Mouse (Mus musculus): ENCODE measurements around the gene Exd2. TPM values are rescaled to one million over a fixed set of nuclear protein-coding genes. Genes with fewer than 3 reads are reported as not detected.
A peak's percentile ranks its signal among the peaks of the same experiment; 100 is the strongest.

The Exd2 gene
- polyA plus RNA-seq, 1 experiment from 2014 or later: 53.7 TPM

DNA sequence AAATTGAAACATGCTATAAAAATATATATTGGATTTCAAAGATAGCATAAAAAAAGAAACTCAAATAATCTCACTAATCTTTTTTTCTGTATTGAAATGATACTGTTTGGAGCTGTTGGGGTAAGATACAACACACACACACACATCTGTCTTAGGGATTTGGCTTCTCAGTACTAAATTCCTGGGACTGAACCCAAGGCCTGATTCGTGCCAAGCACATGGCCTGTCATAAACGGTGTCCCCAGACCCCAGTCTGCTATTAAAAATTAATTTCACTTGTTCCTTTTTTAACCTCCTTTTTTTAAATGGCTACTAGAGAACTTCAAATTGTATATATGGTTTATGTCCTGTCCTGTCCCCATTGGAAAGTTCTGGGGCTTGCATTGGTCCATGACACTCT is 67.2 kb downstream of the Exd2 start:
- H3K9ac ChIP-seq (replicated peaks): no peak overlapping the region

DNA sequence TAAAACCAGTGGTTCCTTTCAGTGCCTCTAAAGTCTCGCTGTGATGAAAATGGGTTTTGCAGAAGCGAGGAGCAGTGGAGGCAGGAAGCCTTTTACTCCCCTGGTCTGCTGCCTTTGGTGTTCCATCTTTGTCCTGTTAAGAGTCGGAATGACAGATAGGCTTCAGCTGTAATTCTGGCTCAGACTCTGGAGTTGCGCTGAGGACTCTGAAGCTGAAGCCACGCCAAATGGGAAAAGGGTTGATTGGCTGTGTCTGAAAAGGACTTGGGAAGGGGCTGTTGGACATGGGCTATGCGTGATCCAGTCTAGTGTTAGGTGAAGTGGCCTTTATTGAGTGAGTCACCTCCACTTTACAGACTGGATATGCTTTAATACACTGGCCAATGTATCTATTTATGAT is 67.7 kb downstream of the Exd2 start:
- 84% methylated on average over 6 of the region's 6 CpGs for WGBS
- Histone ChIP-seq H3K4me2 (replicated peaks) (no peak overlapping the region), H3K36me3 (no peaks in the 10 kb centered on the region), H3K9ac (replicated peaks) (no peak overlapping the region), H3K4me1 (peaks cover 26% of the 10 kb centered on the region), H3K27ac (replicated peaks) (no peak overlapping the region), H3K27me3 (no peaks in the 10 kb centered on the region), H3K4me3 (no peak overlapping the region), H3K9me3 (no peaks in the 10 kb centered on the region)
- ATAC-seq (ENCODE audit: low FRiP score, low read depth): no peak

More for the DNA sequence above, 67.2 kb downstream of the Exd2 start:
- Histone ChIP-seq H3K27me3 (no peaks in the 10 kb centered on the region), H3K4me1 (peaks cover 32% of the 10 kb centered on the region), H3K36me3 (no peaks in the 10 kb centered on the region), H3K27ac (replicated peaks) (no peak overlapping the region), H3K4me2 (replicated peaks) (no peak overlapping the region), H3K9me3 (no peaks in the 10 kb centered on the region), H3K4me3 (no peak overlapping the region)
- no peak for ATAC-seq (ENCODE audit: low FRiP score, low read depth)
- 82% methylated on average over 2 of the region's 2 CpGs for WGBS

DNA sequence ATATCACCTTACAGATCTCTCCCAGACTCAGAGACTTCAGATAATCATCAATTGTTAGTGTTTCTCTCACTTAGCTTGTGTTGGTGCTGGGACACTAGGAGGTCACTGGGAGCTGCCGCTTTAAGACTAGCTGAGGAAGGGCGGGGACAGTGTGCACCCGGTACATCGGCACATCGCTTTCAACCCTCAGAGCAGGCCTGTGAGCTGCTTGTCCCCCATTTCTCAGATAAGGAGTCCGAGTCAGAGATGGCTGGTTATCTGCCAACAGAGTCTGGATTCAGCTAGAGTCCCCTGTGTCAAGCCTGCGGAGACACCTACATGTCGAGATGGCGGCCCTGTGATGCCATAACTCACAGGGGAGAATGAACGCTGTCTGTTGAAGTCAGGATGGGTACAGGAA is 68.7 kb downstream of the Exd2 start:
- Histone ChIP-seq H3K9me3 (no peaks in the 10 kb centered on the region), H3K36me3 (no peaks in the 10 kb centered on the region), H3K9ac (replicated peaks) (no peak overlapping the region), H3K4me1 (peaks cover 16% of the 10 kb centered on the region), H3K4me3 (no peak overlapping the region), H3K27ac (replicated peaks) (no peak overlapping the region), H3K4me2 (replicated peaks) (no peak overlapping the region), H3K27me3 (no peaks in the 10 kb centered on the region)
- ATAC-seq (ENCODE audit: low FRiP score, low read depth): no peak
- WGBS: 86% methylated on average over 10 of the region's 10 CpGs

DNA sequence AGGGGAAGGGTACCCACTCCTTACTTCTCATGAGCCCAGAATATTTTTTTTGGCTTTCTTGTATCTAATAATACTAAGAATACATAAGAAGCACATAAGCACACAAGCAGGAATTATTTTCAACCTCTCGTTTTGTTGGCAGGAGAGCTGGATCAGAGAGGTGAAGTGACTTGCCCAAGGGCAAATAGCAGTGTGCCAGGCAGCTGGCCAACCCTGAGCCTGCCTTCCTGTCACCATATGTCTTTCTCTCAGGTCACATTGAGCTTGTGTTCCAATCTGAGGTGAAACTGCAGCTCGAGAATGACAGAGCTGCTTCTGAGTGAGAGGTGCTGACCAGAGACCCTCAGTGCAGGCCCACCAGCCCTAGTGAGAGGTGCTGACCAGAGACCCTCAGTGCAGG is 71.0 kb downstream of the Exd2 start:
- H3K9me3 ChIP-seq: no peaks in the 10 kb centered on the region
- no peak overlapping the region for H3K9ac ChIP-seq (replicated peaks)
- H3K27me3 ChIP-seq: no peaks in the 10 kb centered on the region
- ATAC-seq (ENCODE audit: low FRiP score, low read depth): no peak
- H3K36me3 ChIP-seq: no peaks in the 10 kb centered on the region
- WGBS: 75% methylated on average over 2 of the region's 2 CpGs
- no peak overlapping the region for H3K27ac ChIP-seq (replicated peaks)
- no peak overlapping the region for H3K4me3 ChIP-seq
- no peaks in the 10 kb centered on the region for H3K4me1 ChIP-seq
- no peak overlapping the region for H3K4me2 ChIP-seq (replicated peaks)

DNA sequence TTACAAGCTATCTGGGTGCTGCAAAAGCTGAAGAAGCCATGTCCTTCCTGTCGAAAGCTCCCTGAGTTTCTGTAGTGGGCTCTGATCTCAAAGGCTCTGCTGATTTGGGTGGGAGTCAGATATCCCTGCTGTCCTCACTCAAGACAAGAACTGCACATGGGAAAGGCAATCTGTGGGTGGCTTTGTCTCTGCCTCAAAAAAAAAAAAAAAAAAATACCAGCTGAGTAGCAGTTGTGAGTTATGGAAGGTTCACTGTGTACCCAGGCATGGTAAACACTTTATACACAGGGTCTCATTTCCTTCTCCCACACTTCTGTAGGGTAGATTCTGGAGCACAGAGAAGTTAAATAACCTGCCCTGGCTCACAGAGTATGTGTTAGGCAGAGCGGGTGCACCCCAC is 74.4 kb downstream of the Exd2 start:
- no peaks in the 10 kb centered on the region for H3K36me3 ChIP-seq
- H3K4me3 ChIP-seq: no peak overlapping the region
- H3K9me3 ChIP-seq: no peaks in the 10 kb centered on the region
- H3K4me2 ChIP-seq (replicated peaks): no peak overlapping the region
- no peak for ATAC-seq (ENCODE audit: low FRiP score, low read depth)
- no peak overlapping the region for H3K27ac ChIP-seq (replicated peaks)
- H3K4me1 ChIP-seq: no peaks in the 10 kb centered on the region
- no peaks in the 10 kb centered on the region for H3K27me3 ChIP-seq
- 84% methylated on average over 2 of the region's 2 CpGs for WGBS
- H3K9ac ChIP-seq (replicated peaks): no peak overlapping the region

DNA sequence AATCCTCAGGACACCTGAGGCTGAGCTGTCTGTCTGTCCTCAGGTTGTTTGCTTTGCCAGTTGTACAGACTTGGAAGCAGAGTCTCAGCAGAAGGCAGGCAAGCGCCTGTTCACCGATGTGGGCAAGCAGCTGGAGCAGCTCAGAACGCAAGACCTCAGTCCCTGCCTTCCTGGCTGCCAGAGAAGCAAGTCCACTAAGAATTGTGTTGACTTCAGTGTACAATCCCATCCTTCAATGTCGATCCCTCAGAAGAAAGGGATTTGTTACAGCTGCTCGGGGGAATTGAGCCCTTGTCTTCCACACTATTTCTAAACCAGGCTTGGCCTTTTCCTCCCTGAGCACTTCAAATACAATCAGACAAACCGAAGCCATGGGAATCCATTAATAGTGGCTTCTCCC is 75.4 kb downstream of the Exd2 start:
- Histone ChIP-seq H3K27me3 (peaks cover under 1% of the 10 kb centered on the region; the same call in 1 of the 2 replicates), H3K4me1 (no peaks in the 10 kb centered on the region), H3K27ac (replicated peaks) (no peak overlapping the region), H3K36me3 (no peaks in the 10 kb centered on the region), H3K9ac (replicated peaks) (no peak overlapping the region), H3K9me3 (no peaks in the 10 kb centered on the region), H3K4me2 (replicated peaks) (no peak overlapping the region), H3K4me3 (no peak overlapping the region)
- ATAC-seq (ENCODE audit: low FRiP score, low read depth): no peak
- 69% methylated on average over 6 of the region's 6 CpGs for WGBS

DNA sequence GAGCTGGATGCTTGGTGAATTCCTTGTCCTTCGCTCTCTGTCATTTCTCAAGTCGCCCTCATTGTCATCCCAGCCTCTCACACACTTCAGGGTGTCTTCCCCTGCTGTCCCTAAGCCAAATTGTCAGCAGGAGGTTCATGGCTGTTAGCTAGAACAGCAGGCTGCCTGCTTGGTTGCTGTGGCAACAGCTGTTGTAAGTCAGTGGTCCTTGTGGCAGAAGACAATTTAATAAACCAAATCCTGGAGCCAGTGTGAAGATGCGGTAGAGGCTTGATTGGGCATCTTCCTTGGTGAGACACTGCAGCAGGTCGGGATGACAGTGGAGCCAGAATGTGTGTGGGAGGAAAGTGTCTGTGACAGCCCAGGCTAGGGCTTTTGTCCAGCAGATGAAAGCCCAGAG is 82.4 kb downstream of the Exd2 start:
- no peak overlapping the region for H3K9ac ChIP-seq (replicated peaks)
- H3K36me3 ChIP-seq: no peaks in the 10 kb centered on the region
- no peaks in the 10 kb centered on the region for H3K9me3 ChIP-seq
- no peak for ATAC-seq (ENCODE audit: low FRiP score, low read depth)
- peak overlapping the region; percentile 36; the same call in 1 of the 2 replicates for H3K27ac ChIP-seq (replicated peaks)
- 5% methylated on average over 4 of the region's 4 CpGs for WGBS
- H3K27me3 ChIP-seq: peaks cover 9% of the 10 kb centered on the region; the same call in 1 of the 2 replicates
- peaks cover 12% of the 10 kb centered on the region for H3K4me1 ChIP-seq
- no peak overlapping the region for H3K4me3 ChIP-seq
- H3K4me2 ChIP-seq (replicated peaks): no peak overlapping the region; the same call in 1 of the 2 replicates

DNA sequence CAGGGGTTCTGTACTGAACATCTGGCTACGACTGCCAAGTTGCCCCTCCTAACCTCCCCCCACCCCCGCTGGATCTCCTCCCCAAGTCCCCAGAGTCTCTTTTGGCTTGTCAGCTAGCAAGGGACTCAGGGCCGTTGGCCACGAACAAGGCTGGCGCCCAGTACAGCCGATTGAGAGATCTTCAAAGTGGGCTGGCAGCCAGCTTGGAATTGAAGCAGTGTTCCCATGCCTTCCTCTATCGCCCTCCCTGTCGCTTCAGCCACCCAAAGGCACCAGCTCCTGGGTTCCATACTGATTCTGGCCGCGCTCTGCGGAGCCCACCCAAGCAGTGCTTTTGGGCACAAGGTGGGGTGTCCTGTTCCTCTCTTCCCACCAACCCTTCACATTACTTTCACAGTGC is 86.8 kb downstream of the Exd2 start:
- no peaks in the 10 kb centered on the region for H3K36me3 ChIP-seq
- H3K9ac ChIP-seq (replicated peaks): no peak overlapping the region
- H3K27ac ChIP-seq (replicated peaks): no peak overlapping the region
- no peak overlapping the region for H3K4me2 ChIP-seq (replicated peaks)
- H3K27me3 ChIP-seq: 0 out of 2 replicates have a peak, but pooled peaks cover 6% of the 10 kb centered on the region
- no peak overlapping the region for H3K4me3 ChIP-seq
- no peaks in the 10 kb centered on the region for H3K9me3 ChIP-seq
- no peak for ATAC-seq (ENCODE audit: low FRiP score, low read depth)
- peaks cover 17% of the 10 kb centered on the region for H3K4me1 ChIP-seq
- 70% methylated on average over 11 of the region's 11 CpGs for WGBS

Other genes with a start within 250 kb of the Exd2 start
- gene Actn1, start 202.7 kb upstream of the Exd2 start, polyA plus RNA-seq (2016; fragmentation: Nextera tagmentation; extraction: Ambion mirVana): 18.9 and 20.6 TPM in 2 replicates
- 26.1 and 27.5 TPM in 2 replicates for gene Dcaf5, start 26.5 kb upstream of the Exd2 start, polyA plus RNA-seq (2016; fragmentation: Nextera tagmentation; extraction: Ambion mirVana)
- gene Galnt16, start 55.2 kb downstream of the Exd2 start, polyA plus RNA-seq (2016; fragmentation: Nextera tagmentation; extraction: Ambion mirVana): 24.7 and 29.8 TPM in 2 replicates
- gene Slc39a9, start 180.8 kb downstream of the Exd2 start, polyA plus RNA-seq (2016; fragmentation: Nextera tagmentation; extraction: Ambion mirVana): 31.6 and 32.0 TPM in 2 replicates
- gene Erh, start 181.2 kb downstream of the Exd2 start, polyA plus RNA-seq (2016; fragmentation: Nextera tagmentation; extraction: Ambion mirVana): 330 and 339 TPM in 2 replicates
- gene Plekhd1, start 229.5 kb downstream of the Exd2 start, polyA plus RNA-seq (2016; fragmentation: Nextera tagmentation; extraction: Ambion mirVana): 3.3 and 4.4 TPM in 2 replicates